Mouse (Mus musculus) midbrain, embryonic 10.5 days (tissue): ENCODE measurements at regions not wholly inside any gene's neighbourhood (a gene's known extent, or its start where the extent isn't known, plus 50 kb on each side); places are given as distances from the start of the nearest gene placed in this dataset.

ENCODE experiments used
- DNase-seq: peaks from one replicate; pipeline ENCODE4 v3.0.0-alpha.2; 2017; ENCODE audit warnings: low spot score
- H3K27ac ChIP-seq: fragments of 300-500 bp; sonication (generic); replicated peaks from 2 replicates; pipeline ENCODE4 v1.5.1; 2016; ENCODE audit warnings: mild to moderate bottlenecking
- H3K27me3 ChIP-seq: fragments of 300-500 bp; sonication (generic); 2 replicates; pipeline ENCODE4 v1.6.1; 2016; ENCODE audit warnings: low read depth, mild to moderate bottlenecking; ENCODE audit not compliant: poor library complexity, severe bottlenecking
- H3K36me3 ChIP-seq: fragments of 300-500 bp; sonication (generic); 2 replicates; pipeline ENCODE4 v1.6.1; 2016; ENCODE audit warnings: mild to moderate bottlenecking, moderate library complexity
- H3K4me1 ChIP-seq: fragments of 300-500 bp; sonication (generic); 2 replicates; pipeline ENCODE4 v1.6.1; 2016
- H3K4me3 ChIP-seq: fragments of 300-500 bp; sonication (generic); 2 replicates; pipeline ENCODE4 v1.5.1; 2016; ENCODE audit warnings: mild to moderate bottlenecking, moderate library complexity
- H3K9me3 ChIP-seq: fragments of 300-500 bp; sonication (generic); replicated peaks from 2 replicates; pipeline ENCODE4 v1.6.1; 2016; ENCODE audit warnings: mild to moderate bottlenecking
- WGBS: fragments of 180-500 bp; shearing (Covaris S2); methylation state at CpG from one replicate; pipeline ENCODE4 v1.1.7; 2016; 5-methylcytosine and 5-hydroxymethylcytosine counted together

- Histone ChIP-seq H3K36me3 (no peaks in the 10 kb centered on the region), H3K9me3 (no peaks in the 10 kb centered on the region), H3K4me3 (no peak overlapping the region), H3K27ac (no peak overlapping the region), H3K27me3 (no peaks in the 10 kb centered on the region), H3K4me1 (no peaks in the 10 kb centered on the region)
- no peak for DNase-seq
- WGBS = 81% methylated on average over 15 of the region's 15 CpGs
Observed at GRCm38 (mm10) chr9:113177181-113177917, 530.7 kb downstream of the Pdcd6ip start.

- Histone ChIP-seq H3K27me3 (no peaks in the 10 kb centered on the region), H3K9me3 (no peaks in the 10 kb centered on the region), H3K27ac (no peak overlapping the region), H3K4me3 (no peak overlapping the region), H3K36me3 (no peaks in the 10 kb centered on the region), H3K4me1 (no peaks in the 10 kb centered on the region)
- WGBS = 78% methylated on average over 5 of the region's 5 CpGs
- no peak for DNase-seq
Observed at GRCm38 (mm10) chr9:113171767-113172405, 536.2 kb downstream of the Pdcd6ip start.

GRCm38 (mm10) chr9:113162897-113163874 is 544.9 kb downstream of the Pdcd6ip start:
- Histone ChIP-seq H3K27ac (no peak overlapping the region), H3K36me3 (no peaks in the 10 kb centered on the region), H3K27me3 (no peaks in the 10 kb centered on the region), H3K4me1 (no peaks in the 10 kb centered on the region), H3K4me3 (no peak overlapping the region), H3K9me3 (no peaks in the 10 kb centered on the region)
- 86% methylated on average over 12 of the region's 12 CpGs for WGBS
- DNase-seq = no peak

- Histone ChIP-seq H3K4me1 (no peaks in the 10 kb centered on the region), H3K36me3 (no peaks in the 10 kb centered on the region), H3K4me3 (no peak overlapping the region), H3K27me3 (no peaks in the 10 kb centered on the region), H3K27ac (no peak overlapping the region), H3K9me3 (no peaks in the 10 kb centered on the region)
- WGBS = 85% methylated on average over 1 of the region's 2 CpGs
- no peak for DNase-seq
Observed at GRCm38 (mm10) chr9:113160011-113160410, 548.0 kb downstream of the Pdcd6ip start.

GRCm38 (mm10) chr9:113158080-113158479 is 550.0 kb downstream of the Pdcd6ip start:
- no peak overlapping the region for H3K4me3 ChIP-seq
- 77% methylated on average over 6 of the region's 6 CpGs for WGBS
- H3K27ac ChIP-seq = no peak overlapping the region
- H3K27me3 ChIP-seq = no peaks in the 10 kb centered on the region
- H3K36me3 ChIP-seq = no peaks in the 10 kb centered on the region
- no peak for DNase-seq
- H3K9me3 ChIP-seq = no peaks in the 10 kb centered on the region
- H3K4me1 ChIP-seq = no peaks in the 10 kb centered on the region

- no peaks in the 10 kb centered on the region for H3K36me3 ChIP-seq
- no peak overlapping the region for H3K4me3 ChIP-seq
- no peaks in the 10 kb centered on the region for H3K4me1 ChIP-seq
- 88% methylated on average over 17 of the region's 17 CpGs for whole genome bisulfite sequencing
- H3K27ac ChIP-seq = no peak overlapping the region
- no peaks in the 10 kb centered on the region for H3K9me3 ChIP-seq
- H3K27me3 ChIP-seq = no peaks in the 10 kb centered on the region
- DNase-seq = no peak
Observed at GRCm38 (mm10) chr9:113157474-113158076, 550.5 kb downstream of the Pdcd6ip start.

GRCm38 (mm10) chr9:113156707-113157106 is 551.4 kb downstream of the Pdcd6ip start:
- Histone ChIP-seq H3K9me3 (no peaks in the 10 kb centered on the region), H3K27me3 (no peaks in the 10 kb centered on the region; the same call in 1 of the 2 replicates), H3K4me1 (no peaks in the 10 kb centered on the region), H3K27ac (no peak overlapping the region), H3K4me3 (no peak overlapping the region), H3K36me3 (no peaks in the 10 kb centered on the region)
- DNase-seq = no peak
- 65% methylated on average over 3 of the region's 3 CpGs for WGBS

GRCm38 (mm10) chr9:113149084-113149483 is 559.0 kb downstream of the Pdcd6ip start:
- no peaks in the 10 kb centered on the region; the same call in 1 of the 2 replicates for H3K27me3 ChIP-seq
- no peak overlapping the region for H3K27ac ChIP-seq
- peaks cover 7% of the 10 kb centered on the region for H3K4me1 ChIP-seq
- no peak for DNase-seq
- H3K9me3 ChIP-seq = no peaks in the 10 kb centered on the region
- H3K4me3 ChIP-seq = no peak overlapping the region
- WGBS = 27% methylated on average over 5 of the region's 5 CpGs
- H3K36me3 ChIP-seq = no peaks in the 10 kb centered on the region

GRCm38 (mm10) chr9:113146571-113146970 is 561.5 kb downstream of the Pdcd6ip start:
- Histone ChIP-seq H3K4me1 (peaks cover 7% of the 10 kb centered on the region), H3K4me3 (no peak overlapping the region), H3K36me3 (no peaks in the 10 kb centered on the region), H3K27ac (no peak overlapping the region), H3K9me3 (no peaks in the 10 kb centered on the region), H3K27me3 (no peaks in the 10 kb centered on the region)
- 92% methylated on average over 2 of the region's 2 CpGs for WGBS
- DNase-seq = no peak

- DNase-seq = no peak
- H3K27me3 ChIP-seq = no peaks in the 10 kb centered on the region
- peaks cover 7% of the 10 kb centered on the region for H3K4me1 ChIP-seq
- no peak overlapping the region for H3K27ac ChIP-seq
- no peak overlapping the region for H3K4me3 ChIP-seq
- no peaks in the 10 kb centered on the region for H3K9me3 ChIP-seq
- 65% methylated on average over 2 of the region's 2 CpGs for WGBS
- H3K36me3 ChIP-seq = no peaks in the 10 kb centered on the region
Observed at GRCm38 (mm10) chr9:113145036-113145435, 563.0 kb downstream of the Pdcd6ip start.

GRCm38 (mm10) chr9:113134611-113135010 is 573.4 kb downstream of the Pdcd6ip start:
- H3K9me3 ChIP-seq = no peaks in the 10 kb centered on the region
- no peaks in the 10 kb centered on the region for H3K27me3 ChIP-seq
- H3K27ac ChIP-seq = no peak overlapping the region
- DNase-seq = no peak
- no peaks in the 10 kb centered on the region for H3K36me3 ChIP-seq
- H3K4me1 ChIP-seq = no peaks in the 10 kb centered on the region
- 94% methylated on average over 3 of the region's 3 CpGs for WGBS
- no peak overlapping the region for H3K4me3 ChIP-seq

GRCm38 (mm10) chr9:113123004-113123692 is 584.9 kb downstream of the Pdcd6ip start:
- DNase-seq = no peak
- WGBS = 84% methylated on average over 7 of the region's 7 CpGs
- no peaks in the 10 kb centered on the region for H3K27me3 ChIP-seq
- H3K9me3 ChIP-seq = no peaks in the 10 kb centered on the region
- H3K27ac ChIP-seq = no peak overlapping the region
- H3K4me1 ChIP-seq = no peaks in the 10 kb centered on the region
- H3K4me3 ChIP-seq = no peak overlapping the region
- H3K36me3 ChIP-seq = no peaks in the 10 kb centered on the region
